Mouse (Mus musculus) lung, embryonic 15.5 days (tissue): ENCODE data around the gene Gm15446. TPM values are rescaled to one million over a fixed set of nuclear protein-coding genes. Genes with fewer than 3 reads are reported as not detected.
"Not testable (repeated sequence)": the region's sequence is repeated elsewhere in the genome, so short reads cannot be mapped to it uniquely, and the experiment has no call there.

ENCODE experiments used
- ATAC-seq: fragments of 200-750 bp; cut with Nextera tagmentation; 2 replicates; pipeline ENCODE4 v1.8.0; 2017; ENCODE audit warnings: moderate number of reproducible peaks, borderline replicate concordance; ENCODE audit not compliant: low FRiP score, low TSS enrichment; ENCODE audit errors: extremely low read depth
- H3K27ac ChIP-seq: fragments of 300-500 bp; sonication (generic); 2 replicates; pipeline ENCODE4 v1.5.1; 2015; ENCODE audit warnings: moderate library complexity, mild to moderate bottlenecking, inconsistent platforms
- H3K27me3 ChIP-seq: fragments of 300-500 bp; sonication (generic); 2 replicates; pipeline ENCODE4 v1.6.1; 2015; ENCODE audit warnings: inconsistent platforms
- H3K36me3 ChIP-seq: fragments of 300-500 bp; sonication (generic); 2 replicates; pipeline ENCODE4 v1.6.1; 2015; ENCODE audit warnings: inconsistent platforms
- H3K4me1 ChIP-seq: fragments of 300-500 bp; sonication (generic); 2 replicates; pipeline ENCODE4 v1.6.1; 2015; ENCODE audit warnings: inconsistent platforms
- H3K4me2 ChIP-seq: fragments of 300-500 bp; sonication (generic); 2 replicates; pipeline ENCODE4 v1.6.1; 2015; ENCODE audit warnings: inconsistent platforms, mild to moderate bottlenecking, moderate library complexity
- H3K4me3 ChIP-seq: fragments of 300-500 bp; sonication (generic); 2 replicates; pipeline ENCODE4 v1.5.1; 2015; ENCODE audit warnings: mild to moderate bottlenecking, inconsistent platforms
- H3K9ac ChIP-seq: fragments of 300-500 bp; sonication (generic); 2 replicates; pipeline ENCODE4 v1.6.1; 2015; ENCODE audit warnings: inconsistent platforms
- H3K9me3 ChIP-seq: fragments of 300-500 bp; sonication (generic); 2 replicates; pipeline ENCODE4 v1.6.1; 2016; ENCODE audit warnings: inconsistent platforms
- WGBS: fragments of 180-500 bp; shearing (Covaris S2); methylation state at CpG from one replicate; pipeline ENCODE4 v1.1.7; 2015; 5-methylcytosine and 5-hydroxymethylcytosine counted together
- polyA plus RNA-seq: library from polyadenylated mRNA; unstranded; fragments of >200 nt; fragmentation: Nextera tagmentation; extraction: Ambion mirVana; gene quantifications from 2 replicates; pipeline ENCODE4 v1.2.1, GENCODE M21; 2015

The Gm15446 gene
- 0.59 and 0.62 TPM in 2 replicates for polyA plus RNA-seq

- under 1% methylated on average over 22 of the region's 22 CpGs for WGBS
- ATAC-seq = peak; percentile 99
- not testable (repeated sequence) for H3K36me3 ChIP-seq, H3K27me3 ChIP-seq, H3K9me3 ChIP-seq, H3K4me1 ChIP-seq
- H3K4me3 ChIP-seq = peak within 1 kb of the TSS; percentile 61
- H3K4me2 ChIP-seq = peak within 1 kb of the TSS; percentile 52
- peak within 1 kb of the TSS; percentile 57 for H3K27ac ChIP-seq
- peak within 1 kb of the TSS; percentile 60 for H3K9ac ChIP-seq
Observed at GRCm38 (mm10) chr5:109923261-109924071, at the start of gene Gm15446. Gm15446 (plus strand) TSS chr5:109923400.

- Histone ChIP-seq H3K4me3 (peak overlapping the region; percentile 61), H3K9ac (peak overlapping the region; percentile 16; the same call in 1 of the 2 replicates), H3K4me2 (peak overlapping the region; percentile 52)
- not testable (repeated sequence) for ATAC-seq, H3K36me3 ChIP-seq, H3K9me3 ChIP-seq, H3K27me3 ChIP-seq, H3K27ac ChIP-seq, H3K4me1 ChIP-seq
- WGBS = 9% methylated on average over 2 of the region's 2 CpGs
Observed at GRCm38 (mm10) chr5:109924129-109924528, 929 bp downstream of the Gm15446 start.

- peaks cover 9% of the 10 kb centered on the region for H3K4me1 ChIP-seq
- H3K27me3 ChIP-seq = no peaks in the 10 kb centered on the region
- ATAC-seq = no peak
- no peaks in the 10 kb centered on the region for H3K9me3 ChIP-seq
- H3K36me3 ChIP-seq = no peaks in the 10 kb centered on the region
- no peak overlapping the region for H3K9ac ChIP-seq
- no peak overlapping the region for H3K27ac ChIP-seq
- no peak overlapping the region for H3K4me2 ChIP-seq
- no peak overlapping the region for H3K4me3 ChIP-seq
Observed at GRCm38 (mm10) chr5:109924936-109925335, 1.7 kb downstream of the Gm15446 start.

GRCm38 (mm10) chr5:109950281-109950680, 27.1 kb downstream of the Gm15446 start:
- no peaks in the 10 kb centered on the region for H3K27me3 ChIP-seq
- no peak overlapping the region for H3K4me2 ChIP-seq
- no peak overlapping the region for H3K4me3 ChIP-seq
- no peaks in the 10 kb centered on the region for H3K36me3 ChIP-seq
- no peak overlapping the region for H3K9ac ChIP-seq
- no peak for ATAC-seq
- no peaks in the 10 kb centered on the region for H3K4me1 ChIP-seq
- H3K27ac ChIP-seq = no peak overlapping the region
- WGBS = no CpG with 5 or more reads among the region's 1 CpGs
- no peaks in the 10 kb centered on the region for H3K9me3 ChIP-seq

- not testable (repeated sequence) for H3K27ac ChIP-seq, ATAC-seq, H3K4me1 ChIP-seq, H3K36me3 ChIP-seq, H3K4me2 ChIP-seq, H3K27me3 ChIP-seq, H3K4me3 ChIP-seq, H3K9ac ChIP-seq, H3K9me3 ChIP-seq
- WGBS = no CpG with 5 or more reads among the region's 2 CpGs
Observed at GRCm38 (mm10) chr5:109980743-109981142, 57.5 kb downstream of the Gm15446 start.

Other genes starting within 250 kb of the Gm15446 start
- gene 5430403G16Rik, start 232.4 kb upstream of the Gm15446 start, polyA plus RNA-seq = 2.5 and 2.6 TPM in 2 replicates
- 11.0 and 12.7 TPM in 2 replicates for gene 4930522L14Rik, start 171.5 kb upstream of the Gm15446 start, polyA plus RNA-seq
- gene Zfp932, start 73.1 kb downstream of the Gm15446 start, polyA plus RNA-seq = 18.3 and 21.7 TPM in 2 replicates
- gene Gm17655, start 149.1 kb downstream of the Gm15446 start, polyA plus RNA-seq = 2.6 and 2.9 TPM in 2 replicates
- gene Gm35315, start 171.0 kb downstream of the Gm15446 start, polyA plus RNA-seq = 2.3 and 2.5 TPM in 2 replicates
- gene Plcxd1, start 176.6 kb downstream of the Gm15446 start, polyA plus RNA-seq = 3.5 and 4.2 TPM in 2 replicates
- gene Gtpbp6, start 184.8 kb downstream of the Gm15446 start, polyA plus RNA-seq = 37.5 and 37.6 TPM in 2 replicates
- 4.3 and 5.8 TPM in 2 replicates for gene Zfp605, start 186.7 kb downstream of the Gm15446 start, polyA plus RNA-seq
- gene Chfr, start 212.4 kb downstream of the Gm15446 start, polyA plus RNA-seq = 39.5 and 41.7 TPM in 2 replicates